Mouse (Mus musculus): ENCODE results near the gene Phf8. TPM values are rescaled to one million over a fixed set of nuclear protein-coding genes. Genes with fewer than 3 reads are reported as not detected.

The Phf8 gene
- 10 to 100 TPM; 41.1 to 56.0 TPM for total RNA-seq (2023)

GRCm38 (mm10) chrX:151520458-151521322 is at the start of gene Phf8:
TSS of gene Phf8 (plus strand) at chrX:151520672.

Other genes starting within 250 kb of the Phf8 start
- 1 to 10 TPM; 1.6 to 1.8 TPM for gene Fam120c, start 176.5 kb upstream of the Phf8 start, total RNA-seq (2023)

Data from neutrophil, adult 83 days (primary cell).